ENCODE assay signal across 13 mouse cellular contexts in the genomic region with DNA sequence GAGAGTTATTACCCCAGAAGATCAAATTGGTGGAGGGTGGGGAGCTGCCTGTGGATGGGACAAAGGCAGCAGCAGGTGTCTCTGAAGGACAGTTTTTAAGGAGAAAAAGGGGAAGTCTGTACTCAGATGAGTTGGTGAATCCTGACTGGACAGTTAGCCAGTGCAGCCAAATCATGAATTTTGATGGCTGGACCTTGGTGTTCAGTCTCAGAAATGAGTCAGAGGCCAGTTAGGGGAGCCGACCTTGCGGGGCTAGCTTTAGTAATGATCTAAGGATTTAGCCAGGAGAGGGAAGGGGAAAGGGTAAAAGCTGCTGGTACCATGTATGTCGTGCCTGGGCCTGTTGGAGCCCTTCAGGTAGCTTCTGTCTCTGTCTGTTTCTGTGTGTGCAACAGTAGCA.
"Had no signal": no experiment of that assay in that cellular context is flagged by ENCODE, and none has a peak within 500 bp of the region (broad histone marks: within the 10 kb centered on the region; RNA-seq: fewer than 3 reads in every experiment).

No protein-coding gene starts in this region.

- DNase-seq: lung, adult 18-20 months; lung, embryonic 14.5 days; lung, postnatal 10 days; lung, postnatal 4 days; midbrain, embryonic 14.5 days; retina, postnatal 1 day; right cerebral cortex, adult 18-20 months; right cerebral cortex, postnatal 25 days; right cerebral cortex, postnatal 4 days; spleen, adult 18-20 months; thymus, adult 18-20 months; thymus, postnatal 14 days; thymus, postnatal 36 days had no signal
